Mouse (Mus musculus): ENCODE measurements around the gene Dnah7a. TPM values are rescaled to one million over a fixed set of nuclear protein-coding genes. Genes with fewer than 3 reads are reported as not detected.
"Not testable (repeated sequence)": the region's sequence is repeated elsewhere in the genome, so short reads cannot be mapped to it uniquely, and the experiment has no call there.

Dnah7a gene
- polyA plus RNA-seq, 1 experiment from 2014 or later, result 1.8 TPM

GRCm38 (mm10) chr1:53630011-53630410 is 76.6 kb downstream of the Dnah7a start:
- Histone ChIP-seq H3K4me3 (ENCODE audit: low read depth, low read length) (no peak overlapping the region), H3K4me2 (replicated peaks; ENCODE audit: low read depth, low read length) (no peak overlapping the region), H3K27ac (ENCODE audit: low read length) (no peak overlapping the region), H3K27me3 (replicated peaks; ENCODE audit: insufficient read depth, low read length) (no peaks in the 10 kb centered on the region), H3K9ac (replicated peaks; ENCODE audit: low read depth) (no peak overlapping the region), H3K4me1 (ENCODE audit: insufficient read depth, low read depth, low read length) (no peaks in the 10 kb centered on the region), H3K9me3 (ENCODE audit: low read length) (no peaks in the 10 kb centered on the region), H3K36me3 (ENCODE audit: insufficient read depth, low read length) (no peaks in the 10 kb centered on the region)
- DNase-seq (ENCODE audit: low spot score), result no peak
- WGBS, result 7% methylated on average over 6 of the region's 6 CpGs
- TF ChIP-seq EP300 (IDR thresholded peaks at IDR 0.05) (peak; percentile 63; the same call in 1 of the 2 replicates), CTCF (IDR thresholded peaks at IDR 0.05) (no peak)
- peak; percentile 54 for ATAC-seq

- H3K4me1 ChIP-seq (ENCODE audit: insufficient read depth, low read depth, low read length), result no peaks in the 10 kb centered on the region
- H3K27me3 ChIP-seq (replicated peaks; ENCODE audit: insufficient read depth, low read length), result no peaks in the 10 kb centered on the region
- H3K36me3 ChIP-seq (ENCODE audit: insufficient read depth, low read length), result no peaks in the 10 kb centered on the region
- no peak overlapping the region for H3K27ac ChIP-seq (ENCODE audit: low read length)
- no peak overlapping the region for H3K4me3 ChIP-seq (ENCODE audit: low read depth, low read length)
- TF ChIP-seq CTCF (IDR thresholded peaks at IDR 0.05), result no peak
- TF ChIP-seq EP300 (IDR thresholded peaks at IDR 0.05), result no peak
- no peaks in the 10 kb centered on the region for H3K9me3 ChIP-seq (ENCODE audit: low read length)
- ATAC-seq (no peak), DNase-seq (ENCODE audit: low spot score) (no peak)
- no peak overlapping the region for H3K9ac ChIP-seq (replicated peaks; ENCODE audit: low read depth)
- H3K4me2 ChIP-seq (replicated peaks; ENCODE audit: low read depth, low read length), result no peak overlapping the region
- 95% methylated on average over 15 of the region's 16 CpGs for WGBS
These were observed 93.1 kb downstream of the Dnah7a start for GRCm38 (mm10) chr1:53613486-53613885.

- H3K4me2 ChIP-seq (replicated peaks; ENCODE audit: low read depth, low read length); H3K36me3 ChIP-seq (ENCODE audit: insufficient read depth, low read length); H3K27me3 ChIP-seq (replicated peaks; ENCODE audit: insufficient read depth, low read length); DNase-seq (ENCODE audit: low spot score); H3K9me3 ChIP-seq (ENCODE audit: low read length); H3K4me1 ChIP-seq (ENCODE audit: insufficient read depth, low read depth, low read length); H3K27ac ChIP-seq (ENCODE audit: low read length); H3K9ac ChIP-seq (replicated peaks; ENCODE audit: low read depth); H3K4me3 ChIP-seq (ENCODE audit: low read depth, low read length); ATAC-seq: not testable (repeated sequence)
- WGBS, result 5% methylated on average over 1 of the region's 1 CpGs
These were observed 125.3 kb downstream of the Dnah7a start for GRCm38 (mm10) chr1:53581326-53581725.

GRCm38 (mm10) chr1:53557918-53558317 is 148.7 kb downstream of the Dnah7a start:
- H3K9me3 ChIP-seq (ENCODE audit: low read length); H3K27ac ChIP-seq (ENCODE audit: low read length); H3K9ac ChIP-seq (replicated peaks; ENCODE audit: low read depth); DNase-seq (ENCODE audit: low spot score); H3K4me1 ChIP-seq (ENCODE audit: insufficient read depth, low read depth, low read length); ATAC-seq; H3K27me3 ChIP-seq (replicated peaks; ENCODE audit: insufficient read depth, low read length); H3K4me3 ChIP-seq (ENCODE audit: low read depth, low read length); H3K4me2 ChIP-seq (replicated peaks; ENCODE audit: low read depth, low read length); H3K36me3 ChIP-seq (ENCODE audit: insufficient read depth, low read length): not testable (repeated sequence)
- 85% methylated on average over 3 of the region's 3 CpGs for WGBS

GRCm38 (mm10) chr1:53547018-53547417 is 159.6 kb downstream of the Dnah7a start:
- DNase-seq (ENCODE audit: low spot score); ATAC-seq; H3K27ac ChIP-seq (ENCODE audit: low read length); H3K27me3 ChIP-seq (replicated peaks; ENCODE audit: insufficient read depth, low read length); H3K9ac ChIP-seq (replicated peaks; ENCODE audit: low read depth); H3K4me2 ChIP-seq (replicated peaks; ENCODE audit: low read depth, low read length); H3K9me3 ChIP-seq (ENCODE audit: low read length); H3K4me3 ChIP-seq (ENCODE audit: low read depth, low read length); H3K36me3 ChIP-seq (ENCODE audit: insufficient read depth, low read length); H3K4me1 ChIP-seq (ENCODE audit: insufficient read depth, low read depth, low read length): not testable (repeated sequence)
- 91% methylated on average over 10 of the region's 10 CpGs for WGBS

- not testable (repeated sequence) for H3K36me3 ChIP-seq (ENCODE audit: insufficient read depth, low read length); H3K27ac ChIP-seq (ENCODE audit: low read length); H3K9me3 ChIP-seq (ENCODE audit: low read length); H3K9ac ChIP-seq (replicated peaks; ENCODE audit: low read depth); ATAC-seq; H3K27me3 ChIP-seq (replicated peaks; ENCODE audit: insufficient read depth, low read length); H3K4me3 ChIP-seq (ENCODE audit: low read depth, low read length); H3K4me2 ChIP-seq (replicated peaks; ENCODE audit: low read depth, low read length); H3K4me1 ChIP-seq (ENCODE audit: insufficient read depth, low read depth, low read length); DNase-seq (ENCODE audit: low spot score)
- WGBS, result 62% methylated on average over 2 of the region's 2 CpGs
These were observed 168.2 kb downstream of the Dnah7a start for GRCm38 (mm10) chr1:53538356-53538755.

- H3K9ac ChIP-seq (replicated peaks; ENCODE audit: low read depth); H3K4me3 ChIP-seq (ENCODE audit: low read depth, low read length); H3K27ac ChIP-seq (ENCODE audit: low read length); H3K27me3 ChIP-seq (replicated peaks; ENCODE audit: insufficient read depth, low read length); DNase-seq (ENCODE audit: low spot score); H3K4me1 ChIP-seq (ENCODE audit: insufficient read depth, low read depth, low read length); H3K4me2 ChIP-seq (replicated peaks; ENCODE audit: low read depth, low read length); H3K9me3 ChIP-seq (ENCODE audit: low read length); H3K36me3 ChIP-seq (ENCODE audit: insufficient read depth, low read length): not testable (repeated sequence)
- 55% methylated on average over 1 of the region's 1 CpGs for WGBS
- ATAC-seq, result 0 out of 2 replicates have a peak, but pooled peaks have one; percentile 4
These were observed 171.8 kb downstream of the Dnah7a start for GRCm38 (mm10) chr1:53534826-53535225.

GRCm38 (mm10) chr1:53526021-53526420 is 180.6 kb downstream of the Dnah7a start:
- H3K27me3 ChIP-seq (replicated peaks; ENCODE audit: insufficient read depth, low read length); H3K4me1 ChIP-seq (ENCODE audit: insufficient read depth, low read depth, low read length); H3K9me3 ChIP-seq (ENCODE audit: low read length); H3K36me3 ChIP-seq (ENCODE audit: insufficient read depth, low read length); H3K9ac ChIP-seq (replicated peaks; ENCODE audit: low read depth); DNase-seq (ENCODE audit: low spot score); H3K4me3 ChIP-seq (ENCODE audit: low read depth, low read length); H3K4me2 ChIP-seq (replicated peaks; ENCODE audit: low read depth, low read length); H3K27ac ChIP-seq (ENCODE audit: low read length); ATAC-seq: not testable (repeated sequence)
- 48% methylated on average over 2 of the region's 2 CpGs for WGBS

Measured in lung, postnatal 0 days (tissue).